8 mouse cellular contexts compared by ENCODE assay signal in genomic region chr10:81596611-81597010, GRCm38 (mm10). TPM values are rescaled to one million over a fixed set of nuclear protein-coding genes. Genes with fewer than 3 reads are reported as not detected.
A peak's percentile ranks its signal among the peaks of the same experiment; 100 is the strongest.
DNase-seq lines count a peak whose midpoint lies in the region; ATAC-seq lines count a peak whose summit lies in the region.

No protein-coding gene starts in this region.

- H3K27me3 ChIP-seq in megakaryocyte, embryonic 14.5 days (replicated peaks): peaks cover 12% of the 10 kb centered on the region
- H3K27me3 ChIP-seq in forebrain, embryonic 11.5 days (ENCODE audit: control insufficient read depth, insufficient read depth, low read length): peaks cover 61% of the 10 kb centered on the region
- H3K27me3 ChIP-seq in hindbrain, embryonic 11.5 days (ENCODE audit: control insufficient read depth, insufficient read depth, low read length): peaks cover 54% of the 10 kb centered on the region

- H3K79me2 ChIP-seq in macrophage (ENCODE audit: inconsistent target): no peaks in the 10 kb centered on the region

- peak overlapping the region; percentile 26; the same call in 1 of the 2 replicates for H3K4me2 ChIP-seq in forebrain, embryonic 11.5 days (ENCODE audit: low read depth, low read length, severe bottlenecking)
- H3K4me2 ChIP-seq in hindbrain, embryonic 11.5 days (replicated peaks; ENCODE audit: low read depth, low read length): no peak overlapping the region

- peaks cover 46% of the 10 kb centered on the region for H3K36me3 ChIP-seq in megakaryocyte, embryonic 14.5 days (replicated peaks; ENCODE audit: low read length)
- no peaks in the 10 kb centered on the region for H3K36me3 ChIP-seq in forebrain, embryonic 11.5 days (ENCODE audit: control insufficient read depth, insufficient read depth, low read length)
- H3K36me3 ChIP-seq in hindbrain, embryonic 11.5 days (ENCODE audit: control insufficient read depth, insufficient read depth, low read length): no peaks in the 10 kb centered on the region
- no peaks in the 10 kb centered on the region for H3K36me3 ChIP-seq in macrophage (ENCODE audit: inconsistent target)

- no peak overlapping the region for H3K27ac ChIP-seq in forebrain, embryonic 11.5 days (ENCODE audit: low read depth, low read length)
- peak overlapping the region; percentile 33 for H3K27ac ChIP-seq in hindbrain, embryonic 11.5 days (ENCODE audit: low read depth, low read length)
- no peak overlapping the region for H3K27ac ChIP-seq in macrophage

- no peak for ATAC-seq in megakaryocyte, adult 5-6 weeks (ENCODE audit: poor library complexity, severe bottlenecking)
- ATAC-seq in forebrain, embryonic 11.5 days (replicated peaks; ENCODE audit: low FRiP score): no peak
- peak; percentile 10 for ATAC-seq in hindbrain, embryonic 11.5 days (ENCODE audit: low FRiP score)

- intact Hi-C loops in left cerebral cortex, postnatal 14 days (cut with DNase I): loop anchor here (2.0 kb wide), 1 partner anchor 24 kb away; no protein-coding TSS in a partner anchor

- H3K4me3 ChIP-seq in megakaryocyte, embryonic 14.5 days (replicated peaks): peak overlapping the region; percentile 90
- no peak overlapping the region for H3K4me3 ChIP-seq in forebrain, embryonic 11.5 days (ENCODE audit: low read depth, low read length)
- H3K4me3 ChIP-seq in hindbrain, embryonic 11.5 days (ENCODE audit: low read depth, low read length): no peak overlapping the region
- peak overlapping the region; percentile 25; the same call in 1 of the 2 replicates for H3K4me3 ChIP-seq in macrophage (ENCODE audit: inconsistent target)

- 0 out of 2 replicates have a peak overlapping the region, but pooled peaks have one; percentile 17 for H3K9ac ChIP-seq in forebrain, embryonic 11.5 days (ENCODE audit: low read length)
- no peak overlapping the region for H3K9ac ChIP-seq in hindbrain, embryonic 11.5 days (ENCODE audit: low read depth, low read length)

- WGBS in forebrain, embryonic 11.5 days: 2% methylated on average over 10 of the region's 10 CpGs
- 4% methylated on average over 10 of the region's 10 CpGs for WGBS in hindbrain, embryonic 11.5 days
- WGBS in macrophage (ENCODE audit: missing documents): 44% methylated on average over 10 of the region's 10 CpGs

- no peak for DNase-seq in forebrain, embryonic 11.5 days (ENCODE audit: low spot score)
- DNase-seq in hindbrain, embryonic 11.5 days (ENCODE audit: low spot score): peak; percentile 69
- DNase-seq in layer of hippocampus, adult 9-11 months: no peak
- no peak for DNase-seq in kidney, postnatal 10 days
- DNase-seq in left cerebral cortex, postnatal 14 days (ENCODE audit: low spot score in 2 of 2): no peak

- H3K4me1 ChIP-seq in megakaryocyte, embryonic 14.5 days: peaks cover 73% of the 10 kb centered on the region
- H3K4me1 ChIP-seq in forebrain, embryonic 11.5 days (replicated peaks; ENCODE audit: control insufficient read depth, insufficient read depth, low read length): peaks cover 22% of the 10 kb centered on the region
- H3K4me1 ChIP-seq in hindbrain, embryonic 11.5 days (replicated peaks; ENCODE audit: control insufficient read depth, insufficient read depth, low read length): peaks cover 17% of the 10 kb centered on the region

- no peaks in the 10 kb centered on the region for H3K9me3 ChIP-seq in megakaryocyte, embryonic 14.5 days
- H3K9me3 ChIP-seq in forebrain, embryonic 11.5 days (ENCODE audit: control insufficient read depth, low read length): no peaks in the 10 kb centered on the region
- H3K9me3 ChIP-seq in hindbrain, embryonic 11.5 days (ENCODE audit: control insufficient read depth, low read length): no peaks in the 10 kb centered on the region

RNA-seq across cellular contexts. Expression of gene Tle6, which starts 4.3 kb away (rescaled TPM):
- polyA plus RNA-seq in megakaryocyte, embryonic 14.5 days (2012; ENCODE audit: insufficient read depth, low replicate concordance): 69.5 and 166 TPM in 2 replicates
- total RNA-seq in megakaryocyte, adult 5-6 weeks (2015): 1.9 and 8.9 TPM in 2 replicates
- 6.5 and 11.4 TPM in 2 replicates for total RNA-seq in megakaryocyte, adult 5-6 weeks (2017)
- polyA plus RNA-seq in forebrain, embryonic 11.5 days (2014; fragmentation: Nextera tagmentation; extraction: Ambion mirVana): 3.9 and 7.7 TPM in 2 replicates
- polyA plus RNA-seq in hindbrain, embryonic 11.5 days (2014; fragmentation: Nextera tagmentation; extraction: Ambion mirVana): 5.1 and 7.7 TPM in 2 replicates
- total RNA-seq in macrophage (2018; cell fraction: chromatin; rRNA removed): 10 to 100 TPM in 23 of 26 experiments, 1 to 10 TPM in 3; 5.0 to 74.3 (median 29.9) TPM
- total RNA-seq in macrophage (2018; cell fraction: cytosol; rRNA removed): 10 to 100 TPM in 18 of 26 experiments, 1 to 10 TPM in 8; 6.2 to 16.4 (median 11.2) TPM
- total RNA-seq in macrophage (2018; cell fraction: nucleus; rRNA removed): 10 to 100 TPM in 21 of 26 experiments, 1 to 10 TPM in 5; 5.3 to 51.3 (median 15.2) TPM
- 9.8 to 17.4 TPM (median 16.7 TPM) in 3 replicates for polyA plus RNA-seq in macrophage (2018)
- 1 to 10 TPM; 1.3 to 2.7 TPM for total RNA-seq in left cerebral cortex, postnatal 14 days (2021)

RNA-seq across cellular contexts. Expression of gene BC025920, which starts 9.5 kb away (rescaled TPM):
- not detected in 2 replicates for polyA plus RNA-seq in megakaryocyte, embryonic 14.5 days (2012; ENCODE audit: insufficient read depth, low replicate concordance)
- 1.7 and 2.0 TPM in 2 replicates for total RNA-seq in megakaryocyte, adult 5-6 weeks (2015)
- total RNA-seq in megakaryocyte, adult 5-6 weeks (2017): 2.3 and 2.4 TPM in 2 replicates
- 1.6 and 2.1 TPM in 2 replicates for polyA plus RNA-seq in forebrain, embryonic 11.5 days (2014; fragmentation: Nextera tagmentation; extraction: Ambion mirVana)
- polyA plus RNA-seq in hindbrain, embryonic 11.5 days (2014; fragmentation: Nextera tagmentation; extraction: Ambion mirVana): 0.77 and 1.2 TPM in 2 replicates
- 1 to 10 TPM in 17 of 26 experiments, under 1 TPM in 8, not detected in 1; 0.37 to 5.0 (median 1.4) TPM for total RNA-seq in macrophage (2018; cell fraction: chromatin; rRNA removed)
- total RNA-seq in macrophage (2018; cell fraction: cytosol; rRNA removed): under 1 TPM; 0.07 to 0.78 (median 0.29) TPM
- total RNA-seq in macrophage (2018; cell fraction: nucleus; rRNA removed): 1 to 10 TPM in 20 of 26 experiments, under 1 TPM in 6; 0.31 to 4.6 (median 1.9) TPM
- polyA plus RNA-seq in macrophage (2018): 0.30 to 0.55 TPM (median 0.40 TPM) in 3 replicates
- 1 to 10 TPM; 1.9 to 2.2 TPM for total RNA-seq in left cerebral cortex, postnatal 14 days (2021)

RNA-seq across cellular contexts. Expression of gene Tle2, which starts 22.2 kb away (rescaled TPM):
- 18.9 and 34.3 TPM in 2 replicates for polyA plus RNA-seq in megakaryocyte, embryonic 14.5 days (2012; ENCODE audit: insufficient read depth, low replicate concordance)
- 1.1 and 3.3 TPM in 2 replicates for total RNA-seq in megakaryocyte, adult 5-6 weeks (2015)
- total RNA-seq in megakaryocyte, adult 5-6 weeks (2017): 0.51 and 1.8 TPM in 2 replicates
- polyA plus RNA-seq in forebrain, embryonic 11.5 days (2014; fragmentation: Nextera tagmentation; extraction: Ambion mirVana): 7.2 and 8.1 TPM in 2 replicates
- 7.2 and 8.8 TPM in 2 replicates for polyA plus RNA-seq in hindbrain, embryonic 11.5 days (2014; fragmentation: Nextera tagmentation; extraction: Ambion mirVana)
- total RNA-seq in macrophage (2018; cell fraction: chromatin; rRNA removed): 10 to 100 TPM in 25 of 26 experiments, 1 to 10 TPM in 1; 8.0 to 81.0 (median 27.5) TPM
- 1 to 10 TPM in 20 of 26 experiments, under 1 TPM in 6; 0.41 to 3.4 (median 1.7) TPM for total RNA-seq in macrophage (2018; cell fraction: cytosol; rRNA removed)
- total RNA-seq in macrophage (2018; cell fraction: nucleus; rRNA removed): 10 to 100 TPM in 13 of 26 experiments, 1 to 10 TPM in 13; 2.7 to 40.2 (median 8.6) TPM
- polyA plus RNA-seq in macrophage (2018): 1.3 to 3.9 TPM (median 3.6 TPM) in 3 replicates
- 10 to 100 TPM; 14.1 to 15.9 TPM for total RNA-seq in left cerebral cortex, postnatal 14 days (2021)

RNA-seq across cellular contexts. Expression of gene Sirt6, which starts 31.0 kb away (rescaled TPM):
- 121 and 174 TPM in 2 replicates for polyA plus RNA-seq in megakaryocyte, embryonic 14.5 days (2012; ENCODE audit: insufficient read depth, low replicate concordance)
- total RNA-seq in megakaryocyte, adult 5-6 weeks (2015): 6.3 and 8.0 TPM in 2 replicates
- 2.5 and 6.4 TPM in 2 replicates for total RNA-seq in megakaryocyte, adult 5-6 weeks (2017)
- 45.0 and 45.5 TPM in 2 replicates for polyA plus RNA-seq in forebrain, embryonic 11.5 days (2014; fragmentation: Nextera tagmentation; extraction: Ambion mirVana)
- 40.6 and 42.2 TPM in 2 replicates for polyA plus RNA-seq in hindbrain, embryonic 11.5 days (2014; fragmentation: Nextera tagmentation; extraction: Ambion mirVana)
- 10 to 100 TPM; 24.7 to 95.8 (median 67.9) TPM for total RNA-seq in macrophage (2018; cell fraction: chromatin; rRNA removed)
- total RNA-seq in macrophage (2018; cell fraction: cytosol; rRNA removed): 10 to 100 TPM in 19 of 26 experiments, 1 to 10 TPM in 7; 5.3 to 23.0 (median 14.7) TPM
- 10 to 100 TPM; 15.7 to 72.4 (median 41.0) TPM for total RNA-seq in macrophage (2018; cell fraction: nucleus; rRNA removed)
- 7.3 to 9.1 TPM (median 8.1 TPM) in 3 replicates for polyA plus RNA-seq in macrophage (2018)
- total RNA-seq in left cerebral cortex, postnatal 14 days (2021): 10 to 100 TPM; 23.6 to 25.1 TPM

RNA-seq across cellular contexts. Expression of gene Ankrd24, which starts 31.7 kb away (rescaled TPM):
- polyA plus RNA-seq in megakaryocyte, embryonic 14.5 days (2012; ENCODE audit: insufficient read depth, low replicate concordance): 13.7 and 17.3 TPM in 2 replicates
- total RNA-seq in megakaryocyte, adult 5-6 weeks (2015): 1.0 and 1.1 TPM in 2 replicates
- total RNA-seq in megakaryocyte, adult 5-6 weeks (2017): 1.7 and 1.8 TPM in 2 replicates
- polyA plus RNA-seq in forebrain, embryonic 11.5 days (2014; fragmentation: Nextera tagmentation; extraction: Ambion mirVana): 3.9 and 4.1 TPM in 2 replicates
- polyA plus RNA-seq in hindbrain, embryonic 11.5 days (2014; fragmentation: Nextera tagmentation; extraction: Ambion mirVana): 2.7 and 4.4 TPM in 2 replicates
- total RNA-seq in macrophage (2018; cell fraction: chromatin; rRNA removed): 100 to 1,000 TPM in 5 of 26 experiments, 10 to 100 TPM in 21; 32.6 to 180 (median 71.2) TPM
- 10 to 100 TPM in 3 of 26 experiments, 1 to 10 TPM in 23; 5.2 to 12.7 (median 8.3) TPM for total RNA-seq in macrophage (2018; cell fraction: cytosol; rRNA removed)
- 10 to 100 TPM; 21.8 to 89.8 (median 39.3) TPM for total RNA-seq in macrophage (2018; cell fraction: nucleus; rRNA removed)
- 10.3 to 12.0 TPM (median 11.5 TPM) in 3 replicates for polyA plus RNA-seq in macrophage (2018)
- total RNA-seq in left cerebral cortex, postnatal 14 days (2021): 10 to 100 TPM; 31.9 to 34.5 TPM

Comparison
In these comparisons a context has a peak if more than half of its experiments do, and no peak if none do; other contexts are left out.
1. H3K4me3 ChIP-seq: peak in megakaryocyte, embryonic 14.5 days (single experiment) and macrophage (single experiment); none in forebrain, embryonic 11.5 days (single experiment) and hindbrain, embryonic 11.5 days (single experiment).